18 mouse cellular contexts compared by ENCODE assay signal in the genomic region with DNA sequence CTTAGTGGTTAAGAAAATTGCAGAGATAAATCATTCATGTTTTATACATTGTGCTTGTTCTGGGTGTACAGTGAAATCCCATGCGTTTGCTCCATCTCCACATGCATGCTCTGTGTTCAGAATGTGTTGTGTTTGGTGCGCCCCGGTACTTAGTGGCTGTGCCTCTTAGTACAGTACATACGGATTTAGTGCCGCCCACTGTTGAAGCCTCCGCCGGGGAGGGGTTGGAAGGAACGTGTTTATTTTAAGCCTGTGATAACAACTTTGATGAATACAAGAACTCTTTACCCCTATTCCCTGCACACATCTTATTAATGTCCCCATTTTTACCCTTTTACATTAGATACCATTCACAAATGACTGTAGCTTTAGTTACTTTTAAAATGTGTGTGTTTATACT. TPM values are rescaled to one million over a fixed set of nuclear protein-coding genes. Genes with fewer than 3 reads are reported as not detected.
A peak's percentile ranks its signal among the peaks of the same experiment; 100 is the strongest.
DNase-seq lines count a peak whose midpoint lies in the region; ATAC-seq lines count a peak whose summit lies in the region.
"Had no signal": no experiment of that assay in that cellular context is flagged by ENCODE, and none has a peak within 500 bp of the region (broad histone marks: within the 10 kb centered on the region; RNA-seq: fewer than 3 reads in every experiment).

No protein-coding gene starts in this region.

- no peak overlapping the region for H3K4me3 ChIP-seq in heart, embryonic 12.5 days
- no peak overlapping the region for H3K4me3 ChIP-seq in heart, embryonic 10.5 days
- H3K4me3 ChIP-seq in neural tube, embryonic 12.5 days, result no peak overlapping the region
- H3K4me3 ChIP-seq: forebrain, embryonic 12.5 days; limb, embryonic 12.5 days had no signal

- no peaks in the 10 kb centered on the region for H3K9me3 ChIP-seq in heart, embryonic 12.5 days (replicated peaks)
- H3K9me3 ChIP-seq in heart, embryonic 10.5 days, result no peaks in the 10 kb centered on the region
- no peaks in the 10 kb centered on the region for H3K9me3 ChIP-seq in neural tube, embryonic 12.5 days
- H3K9me3 ChIP-seq: forebrain, embryonic 12.5 days; limb, embryonic 12.5 days had no signal

- DNase-seq in heart, embryonic 10.5 days (ENCODE audit: low spot score), result no peak
- peak; percentile 15 for DNase-seq in layer of hippocampus, adult 9-10 months (ENCODE audit: low spot score)
- no peak for DNase-seq in layer of hippocampus, postnatal 25 days (ENCODE audit: extremely low spot score in 1 of 2, low spot score in 1 of 2)
- no peak for DNase-seq in neural tube, embryonic 10.5 days (ENCODE audit: extremely low spot score, low spot score)
- peak; percentile 5 to 53 for DNase-seq in right cerebral cortex, postnatal 36 days (ENCODE audit: low spot score in 2 of 2)
- DNase-seq: adrenal gland, postnatal 36 days; B cell, adult 2 months; cerebellum, postnatal 10 days; embryo, embryonic 11 days; kidney, adult 2 months; kidney, postnatal 25 days; thymus, postnatal 4 days had no signal

- 32% methylated on average over 8 of the region's 8 CpGs for WGBS in heart, embryonic 12.5 days
- WGBS in heart, embryonic 10.5 days, result 33% methylated on average over 8 of the region's 8 CpGs
- WGBS in neural tube, embryonic 12.5 days, result 72% methylated on average over 8 of the region's 8 CpGs

- H3K27me3 ChIP-seq in heart, embryonic 12.5 days (replicated peaks), result no peaks in the 10 kb centered on the region
- H3K27me3 ChIP-seq in heart, embryonic 10.5 days (ENCODE audit: insufficient read depth, poor library complexity, severe bottlenecking), result no peaks in the 10 kb centered on the region
- no peaks in the 10 kb centered on the region for H3K27me3 ChIP-seq in neural tube, embryonic 12.5 days (replicated peaks)
- H3K27me3 ChIP-seq: forebrain, embryonic 12.5 days; limb, embryonic 12.5 days; Patski had no signal

- no peak overlapping the region for H3K27ac ChIP-seq in heart, embryonic 12.5 days (ENCODE audit: poor library complexity, severe bottlenecking)
- no peak overlapping the region for H3K27ac ChIP-seq in heart, embryonic 10.5 days
- no peak overlapping the region for H3K27ac ChIP-seq in neural tube, embryonic 12.5 days
- H3K27ac ChIP-seq: forebrain, embryonic 12.5 days; limb, embryonic 12.5 days; liver, embryonic 14.5 days had no signal

- H3K36me3 ChIP-seq in heart, embryonic 12.5 days, result no peaks in the 10 kb centered on the region
- 0 out of 2 replicates have a peak, but pooled peaks cover 3% of the 10 kb centered on the region for H3K36me3 ChIP-seq in heart, embryonic 10.5 days
- H3K36me3 ChIP-seq in neural tube, embryonic 12.5 days, result no peaks in the 10 kb centered on the region
- H3K36me3 ChIP-seq: forebrain, embryonic 12.5 days had no signal

- no peak for ATAC-seq in heart, embryonic 12.5 days (ENCODE audit: insufficient number of reproducible peaks, low FRiP score)
- ATAC-seq in neural tube, embryonic 12.5 days (ENCODE audit: low FRiP score, low read depth), result peak; percentile 48; the same call in 1 of the 2 replicates
- ATAC-seq: Patski had no signal

- no peak overlapping the region for H3K9ac ChIP-seq in heart, embryonic 12.5 days
- H3K9ac ChIP-seq in neural tube, embryonic 12.5 days, result no peak overlapping the region
- H3K9ac ChIP-seq: forebrain, embryonic 12.5 days; limb, embryonic 12.5 days; liver, embryonic 14.5 days had no signal

- 0 out of 2 replicates have a peak, but pooled peaks cover 6% of the 10 kb centered on the region for H3K4me1 ChIP-seq in heart, embryonic 12.5 days (replicated peaks)
- H3K4me1 ChIP-seq in heart, embryonic 10.5 days, result peaks cover 13% of the 10 kb centered on the region
- H3K4me1 ChIP-seq in neural tube, embryonic 12.5 days, result no peaks in the 10 kb centered on the region
- H3K4me1 ChIP-seq: forebrain, embryonic 12.5 days; limb, embryonic 12.5 days had no signal

- peak overlapping the region; percentile 39; the same call in 1 of the 2 replicates for H3K4me2 ChIP-seq in heart, embryonic 12.5 days
- no peak overlapping the region for H3K4me2 ChIP-seq in neural tube, embryonic 12.5 days (replicated peaks)
- H3K4me2 ChIP-seq: forebrain, embryonic 12.5 days; limb, embryonic 12.5 days had no signal

RNA-seq across cellular contexts. Expression of a gene that starts 39.1 kb away (rescaled TPM):
- 7.9 and 8.7 TPM in 2 replicates for polyA plus RNA-seq in heart, embryonic 12.5 days (2016; fragmentation: Nextera tagmentation; extraction: Ambion mirVana)
- polyA plus RNA-seq in heart, embryonic 10.5 days (2016; fragmentation: Nextera tagmentation; extraction: Ambion mirVana), result 8.0 and 11.6 TPM in 2 replicates
- total RNA-seq in layer of hippocampus, postnatal 25 days (2021), result 10 to 100 TPM; 12.5 to 18.1 TPM
- 9.8 and 10.7 TPM in 2 replicates for polyA plus RNA-seq in neural tube, embryonic 12.5 days (2016; fragmentation: Nextera tagmentation; extraction: Ambion mirVana)

Comparison
In these comparisons a context has a peak if more than half of its experiments do, and no peak if none do; other contexts are left out.
1. DNase-seq: peak in layer of hippocampus, adult 9-10 months (single experiment) and right cerebral cortex, postnatal 36 days (2 of 2); none in heart, embryonic 10.5 days (single experiment), layer of hippocampus, postnatal 25 days (0 of 2) and neural tube, embryonic 10.5 days (single experiment).